Mouse (Mus musculus): ENCODE measurements around the gene Topors. TPM values are rescaled to one million over a fixed set of nuclear protein-coding genes. Genes with fewer than 3 reads are reported as not detected.
"Not testable (repeated sequence)": the region's sequence is repeated elsewhere in the genome, so short reads cannot be mapped to it uniquely, and the experiment has no call there.

Topors gene
- polyA plus RNA-seq (2012; rRNA removed) = 13.8 and 17.5 TPM in 2 replicates

DNA sequence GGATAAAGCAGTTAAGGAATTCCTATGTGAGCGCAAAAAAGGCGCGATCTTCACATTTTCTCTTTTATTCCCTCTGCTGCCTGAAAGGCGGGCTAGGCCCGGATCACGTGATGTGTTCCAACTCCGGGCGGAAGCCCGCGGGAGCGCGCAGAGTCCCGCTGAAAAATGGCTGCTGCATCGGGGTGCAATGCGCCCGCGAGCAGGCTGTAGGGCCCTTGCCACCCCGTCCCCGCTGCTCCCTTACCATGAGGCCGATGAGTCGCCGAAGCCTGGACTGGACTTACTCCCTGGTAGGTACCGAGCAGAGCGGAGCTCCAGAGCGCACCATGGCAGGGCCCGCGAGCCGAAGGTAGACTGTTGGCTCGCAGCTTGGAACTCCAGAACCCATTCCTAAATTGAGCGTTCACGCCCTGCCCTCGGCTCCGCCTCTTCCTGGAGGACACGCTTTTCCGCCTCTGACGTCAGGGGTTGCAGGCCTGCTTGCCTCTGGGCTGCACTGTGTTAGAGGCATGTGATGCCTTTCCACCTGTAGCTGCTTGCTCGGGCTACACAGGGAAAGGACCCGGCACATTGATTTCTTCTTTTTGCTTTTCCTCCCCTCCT, at the start of gene Topors, which contains the start of gene Smim27:
Gene Topors, minus strand, starts transcription at position 421 of the 603 bp plus-strand sequence.
Gene Smim27, plus strand, starts transcription at position 150 of the 603 bp plus-strand sequence.
- DNase-seq (ENCODE audit: low spot score) = peak; percentile 94

DNA sequence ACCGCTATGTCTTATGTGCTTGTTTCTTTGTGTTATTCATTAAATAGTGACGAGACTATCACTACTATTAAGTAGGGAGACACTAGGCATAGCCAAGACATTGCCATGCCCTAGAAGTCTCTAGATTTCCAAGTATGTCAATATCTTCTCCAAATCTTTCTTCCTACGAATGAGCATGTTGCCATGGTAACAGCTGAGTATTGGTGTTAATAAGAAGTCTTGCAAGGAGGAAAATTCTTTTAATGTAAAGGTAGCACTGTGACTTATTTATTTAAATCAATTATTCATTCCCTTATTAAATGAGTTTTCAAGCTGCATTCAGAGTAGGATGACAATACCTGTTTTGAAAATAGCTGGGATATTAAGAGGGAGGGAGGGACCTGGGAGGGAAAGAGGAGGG, 47.8 kb upstream of the Topors start:
- no peak for DNase-seq (ENCODE audit: low spot score)

DNA sequence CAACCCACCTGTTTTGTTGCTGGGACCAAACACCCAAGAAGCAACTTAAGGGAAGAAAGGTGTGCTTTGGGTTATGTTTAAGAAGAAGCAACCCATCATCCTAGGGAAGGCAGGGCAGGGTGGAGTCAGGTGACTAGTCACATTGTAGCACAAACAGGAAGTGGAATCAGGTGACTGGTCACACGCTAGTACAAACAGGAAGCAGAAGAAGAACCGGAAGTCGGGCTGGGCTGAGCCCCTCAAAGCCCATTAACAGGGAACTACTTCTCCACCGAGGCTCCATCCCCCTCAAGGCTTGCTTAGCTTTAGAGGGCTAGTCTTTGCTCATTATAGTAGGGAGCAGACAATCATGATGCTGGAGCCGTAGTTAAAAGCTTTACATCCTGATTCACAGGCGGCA, 43.4 kb upstream of the Topors start:
- DNase-seq (ENCODE audit: low spot score) = no peak

DNA sequence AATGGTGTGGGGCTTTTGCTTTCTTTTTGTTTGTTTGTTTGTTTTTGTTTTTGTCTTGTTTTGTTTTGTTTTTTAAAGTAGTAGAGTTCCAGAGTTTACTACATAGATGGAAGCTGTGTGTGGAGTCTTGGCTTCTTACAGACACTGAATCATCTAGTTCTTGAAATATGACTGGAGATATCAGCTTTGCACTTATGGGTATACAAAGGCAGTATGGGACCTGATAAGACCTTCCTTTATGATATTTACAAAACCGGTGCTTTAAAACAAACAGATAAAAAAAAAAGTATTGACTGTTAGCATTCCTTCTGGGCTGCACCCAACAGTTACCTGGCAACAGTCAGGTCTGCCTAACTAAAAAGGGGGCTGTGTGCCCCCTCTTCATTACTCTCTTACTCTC, 42.6 kb upstream of the Topors start:
- DNase-seq (ENCODE audit: low spot score) = no peak

DNA sequence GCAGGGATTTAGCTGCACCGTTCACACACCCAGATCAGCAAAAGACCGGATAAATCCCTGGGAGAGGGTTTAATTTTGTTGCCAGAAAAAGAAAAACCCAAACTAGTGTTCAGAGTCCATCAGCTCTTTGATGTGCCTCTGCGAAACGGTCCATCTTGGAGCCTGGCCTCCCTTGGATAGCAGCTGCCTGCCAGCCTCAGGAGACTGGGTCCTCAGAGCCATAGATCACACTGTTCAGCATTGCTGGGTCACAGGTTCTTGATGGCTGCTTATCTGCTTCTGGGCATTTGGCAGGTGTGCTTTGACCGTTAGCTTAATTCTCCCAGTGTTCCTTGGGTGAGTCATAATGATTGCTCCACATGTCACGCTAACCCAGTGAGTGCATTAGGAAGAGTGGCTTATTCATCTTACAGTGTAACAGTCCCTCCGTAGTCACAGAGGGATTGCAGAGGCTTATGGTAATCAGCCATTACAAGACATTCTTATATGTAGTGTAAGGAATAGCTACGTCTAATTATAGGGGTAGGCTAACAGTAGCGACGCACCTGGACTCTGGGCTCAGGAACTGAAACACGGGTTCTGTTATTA, 41.2 kb upstream of the Topors start:
- DNase-seq (ENCODE audit: low spot score) = no peak

DNA sequence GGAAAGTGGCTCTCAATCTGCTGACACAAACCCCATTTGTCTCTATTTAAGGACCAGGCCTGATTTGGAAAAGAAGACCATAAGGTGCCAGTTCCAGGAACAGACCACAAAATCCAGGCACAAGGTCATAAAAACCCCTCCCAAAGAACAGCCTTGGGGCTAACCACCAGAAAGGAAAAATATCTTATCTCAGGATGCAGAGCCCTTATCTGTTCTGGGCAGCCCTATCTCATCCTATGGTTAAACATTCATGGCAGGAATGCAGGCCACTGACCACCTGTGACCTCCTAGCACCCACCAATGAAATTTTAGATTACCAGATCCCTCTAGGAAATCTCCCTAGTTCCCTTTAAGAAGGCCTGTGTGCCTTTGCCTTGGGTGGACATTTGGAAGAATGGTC, 40.0 kb upstream of the Topors start:
- DNase-seq (ENCODE audit: low spot score) = no peak

DNA sequence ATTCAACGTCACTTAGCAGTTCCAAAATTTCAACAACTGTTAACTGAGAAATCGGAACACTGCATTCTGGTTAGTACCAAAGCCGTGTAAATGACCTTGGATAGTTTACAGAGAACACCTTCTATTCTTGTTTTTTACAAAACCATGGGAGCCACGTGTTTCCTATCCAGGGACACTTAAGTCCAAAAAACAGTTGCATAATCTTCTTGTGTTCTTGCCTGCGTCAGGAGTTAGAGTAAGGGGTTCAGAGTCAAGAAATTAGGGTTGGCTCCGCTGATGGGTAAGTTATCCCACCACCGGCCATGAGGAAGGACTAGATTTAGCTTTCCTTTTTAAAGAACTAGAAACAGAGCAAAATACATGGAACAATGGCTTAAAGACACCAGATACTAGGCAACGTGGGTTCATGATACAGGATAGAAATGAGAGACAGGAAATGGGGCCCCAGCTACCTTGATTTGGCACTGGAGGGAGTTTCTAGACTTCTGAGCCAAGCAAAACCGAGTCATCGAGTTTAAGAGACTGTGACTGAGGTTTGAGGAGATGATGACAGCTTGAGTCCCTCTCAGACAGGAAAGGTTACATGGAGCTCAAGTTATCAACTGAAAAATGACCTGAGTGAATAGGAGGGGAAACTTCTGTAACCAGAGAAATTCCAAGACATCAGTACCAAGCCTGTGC, 32.9 kb upstream of the Topors start:
- DNase-seq (ENCODE audit: low spot score) = no peak

DNA sequence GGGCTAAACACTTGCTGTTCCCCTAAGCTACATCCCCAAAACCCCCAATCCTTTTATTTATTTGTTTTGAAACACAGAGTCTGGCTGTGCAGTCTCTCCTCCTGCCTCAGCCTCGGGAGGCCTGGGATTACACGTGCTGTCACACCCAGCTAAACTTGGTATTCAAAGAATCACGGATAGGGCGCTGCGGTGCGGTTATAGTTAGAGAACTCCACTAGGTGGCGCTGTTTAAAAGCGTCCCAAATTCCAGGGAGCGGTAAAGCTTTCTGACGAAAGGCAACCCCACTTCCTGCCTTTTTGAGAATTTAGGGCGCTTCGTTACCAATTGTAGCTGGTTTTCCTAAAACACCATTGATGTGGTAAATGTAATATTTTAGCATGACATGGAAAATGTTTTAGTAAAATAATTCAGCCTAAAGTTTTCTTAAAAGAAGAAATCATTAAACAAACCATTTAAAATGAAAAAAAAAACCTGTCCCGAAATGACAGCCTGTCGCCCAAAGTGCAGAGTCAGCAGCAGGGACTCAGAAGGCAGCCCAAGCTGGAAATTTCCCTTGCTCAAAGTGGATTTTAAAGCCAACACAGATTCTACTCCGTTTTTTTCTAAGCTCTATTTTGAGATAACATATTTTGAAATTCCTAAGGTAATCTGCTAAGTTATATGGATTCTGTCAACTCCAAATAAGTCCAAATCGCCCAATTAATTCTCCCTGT, 31.6 kb upstream of the Topors start:
- peak; percentile 42 for DNase-seq (ENCODE audit: low spot score)

DNA sequence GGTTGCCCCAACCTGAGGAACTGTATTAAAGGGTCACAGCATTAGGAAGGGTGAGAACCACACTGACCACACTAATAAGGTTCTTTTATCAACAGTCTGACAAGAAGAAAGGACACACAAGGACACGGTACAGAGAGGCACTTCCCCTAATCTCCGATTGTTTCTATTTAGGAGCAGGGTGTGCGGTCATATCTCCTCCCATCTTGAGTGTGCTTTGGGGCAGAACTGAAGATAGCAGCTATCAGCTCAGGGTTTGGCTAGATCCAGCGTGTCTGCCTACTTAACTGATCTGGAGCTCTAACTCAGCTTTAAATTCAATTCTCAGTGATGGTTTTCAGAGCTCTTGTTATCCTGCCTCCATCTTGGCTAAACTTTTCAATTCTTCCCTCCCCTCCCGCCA, 29.5 kb upstream of the Topors start:
- no peak for DNase-seq (ENCODE audit: low spot score)

DNA sequence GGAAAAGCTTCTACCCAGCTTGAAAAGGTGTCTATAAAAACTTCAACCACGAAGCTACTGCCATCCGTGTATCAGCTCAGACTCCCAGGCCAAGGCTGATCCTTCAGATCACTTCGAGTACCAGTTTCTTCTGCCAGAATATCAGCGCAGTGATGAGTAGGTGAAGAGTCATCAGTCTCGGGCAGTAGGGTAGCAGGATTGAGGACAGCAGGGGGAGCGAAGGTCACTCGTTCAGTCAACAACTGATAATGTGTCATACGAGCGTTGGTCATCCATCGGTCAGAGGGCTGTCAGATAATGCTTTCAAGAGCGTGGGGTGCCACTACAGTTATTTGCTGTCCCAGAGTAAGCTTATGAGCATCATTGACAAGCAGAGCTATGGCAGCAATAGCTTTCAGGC, 21.9 kb upstream of the Topors start:
- not testable (repeated sequence) for DNase-seq (ENCODE audit: low spot score)

DNA sequence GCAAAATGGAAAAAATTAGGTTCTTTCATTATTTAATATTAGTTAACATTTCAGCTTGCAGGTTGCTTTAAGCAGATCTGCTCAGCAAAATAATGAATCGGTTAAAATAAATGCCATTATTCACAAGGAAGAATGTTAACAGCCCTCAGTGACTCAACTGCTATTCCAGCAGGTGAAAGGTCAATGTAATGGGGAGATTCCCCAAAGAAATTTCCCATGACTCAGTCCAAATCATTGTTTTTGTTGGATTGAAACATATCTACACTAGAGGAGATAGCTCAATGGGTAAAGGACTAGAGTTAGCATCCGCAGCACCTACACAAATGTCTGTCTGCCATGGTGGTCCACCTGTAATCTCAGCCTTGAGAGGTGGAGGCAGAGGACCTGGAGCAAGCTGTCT, 19.4 kb upstream of the Topors start:
- DNase-seq (ENCODE audit: low spot score) = no peak

DNA sequence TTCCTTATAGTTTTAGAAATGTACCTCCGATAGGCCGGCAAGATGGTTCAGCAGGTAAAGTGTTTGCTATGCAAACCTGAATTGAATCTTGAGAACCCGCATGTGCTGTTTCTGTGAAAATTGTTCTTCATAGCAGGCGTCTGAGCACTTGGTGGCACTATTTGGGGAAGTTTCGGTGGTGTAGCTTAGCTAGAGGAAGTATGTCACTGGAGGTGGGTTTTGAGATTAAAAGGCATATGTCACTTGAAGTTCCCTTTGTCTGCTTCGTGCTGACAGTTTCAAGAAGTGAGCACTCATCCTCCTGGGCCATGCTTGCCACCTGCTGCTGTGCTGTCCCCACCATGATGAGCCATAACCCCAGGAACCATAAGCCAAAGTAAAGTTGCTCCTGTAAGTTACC, 17.8 kb upstream of the Topors start:
- no peak for DNase-seq (ENCODE audit: low spot score)

DNA sequence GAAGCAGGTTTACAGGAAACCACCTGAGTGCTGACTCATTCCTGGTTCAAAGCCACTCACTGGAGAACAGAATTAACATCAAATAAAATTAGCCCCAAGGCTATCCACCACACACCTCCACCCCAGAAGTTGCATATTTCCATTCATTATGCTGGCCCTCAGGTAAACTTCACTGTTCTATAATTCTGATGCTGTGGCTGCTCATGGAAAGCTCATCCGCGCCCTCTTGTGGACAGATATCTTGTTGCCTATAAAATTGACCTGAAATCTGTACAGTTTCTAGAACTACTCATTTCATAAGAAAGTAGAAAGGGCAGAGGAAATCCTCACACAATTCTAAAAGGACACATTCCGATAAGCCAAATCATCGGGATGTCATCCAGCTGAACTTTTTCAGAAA, 15.9 kb upstream of the Topors start:
- DNase-seq (ENCODE audit: low spot score) = no peak

DNA sequence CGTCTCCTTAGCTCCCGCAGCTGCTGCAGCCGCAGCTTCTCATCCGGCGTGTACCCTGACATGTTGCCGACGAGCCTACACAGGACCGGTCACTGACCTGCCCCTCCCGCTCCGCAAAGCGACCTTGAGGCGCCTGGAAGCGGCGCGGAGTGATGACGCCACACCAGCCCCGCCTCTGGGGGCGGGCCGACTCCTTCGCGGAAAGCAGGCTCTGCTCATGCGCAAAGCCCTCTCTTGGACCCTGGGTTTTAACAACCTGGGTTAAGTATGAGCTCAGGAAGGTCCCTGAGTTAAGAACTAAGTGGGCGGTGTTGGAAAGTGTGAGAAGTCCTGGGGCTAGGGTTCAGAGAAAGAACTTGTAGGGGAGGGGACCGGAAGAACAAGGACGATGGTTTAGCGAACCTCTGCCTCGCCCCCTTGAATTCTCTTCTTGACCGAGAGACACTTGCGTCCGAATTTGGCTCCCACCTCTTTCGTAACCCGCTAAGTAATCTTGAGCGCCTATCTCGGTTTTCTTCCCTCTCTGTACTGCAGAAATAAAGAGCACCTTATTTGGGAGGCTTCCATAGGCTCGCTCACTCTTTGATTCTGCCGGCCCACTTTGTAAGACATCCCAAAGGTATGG, 9.7 kb upstream of the Topors start, which contains the start of gene Ndufb6:
Gene Ndufb6, minus strand, starts transcription at position 146 of the 625 bp plus-strand sequence.
- peak; percentile 96 for DNase-seq (ENCODE audit: low spot score)

DNA sequence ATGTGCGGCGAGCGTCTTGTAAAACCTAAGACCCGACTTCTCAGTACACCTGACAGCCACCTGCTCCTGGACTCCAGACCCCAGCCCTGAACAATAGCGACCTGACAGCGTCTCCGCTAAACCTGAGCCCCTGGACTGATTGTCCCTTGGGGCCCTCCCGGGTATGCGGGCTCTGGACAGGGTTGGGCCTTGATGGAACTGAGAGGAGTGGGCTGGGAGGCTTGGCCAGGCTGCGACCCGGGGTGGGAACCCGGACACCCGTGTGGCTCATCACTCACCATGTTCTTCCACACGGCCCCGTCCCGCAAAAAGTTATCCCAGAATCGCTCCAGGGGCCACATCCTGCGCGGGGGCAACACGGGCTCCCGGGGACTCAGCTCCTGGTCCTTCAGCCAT, 9.2 kb upstream of the Topors start:
- DNase-seq (ENCODE audit: low spot score) = no peak

DNA sequence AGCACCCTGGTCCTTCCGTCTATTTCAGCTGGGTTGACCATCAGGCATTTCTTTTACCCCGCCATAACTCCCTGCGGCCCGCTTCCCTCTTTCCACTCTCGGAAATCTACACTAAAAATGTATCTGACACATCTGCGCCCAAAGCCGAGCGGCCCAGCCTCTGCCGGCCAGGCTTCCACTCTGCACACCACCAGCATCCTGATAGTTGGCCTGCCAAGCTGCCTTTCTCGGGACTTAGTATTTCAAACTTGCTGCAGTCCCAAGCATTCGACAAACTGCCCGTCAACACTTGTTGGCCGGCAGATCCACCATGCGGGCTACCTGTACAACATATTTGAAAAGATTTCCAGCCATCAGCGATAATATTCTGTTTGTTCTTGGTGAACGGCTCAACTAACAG, 815 bp downstream of the Topors start:
- DNase-seq (ENCODE audit: low spot score) = no peak

DNA sequence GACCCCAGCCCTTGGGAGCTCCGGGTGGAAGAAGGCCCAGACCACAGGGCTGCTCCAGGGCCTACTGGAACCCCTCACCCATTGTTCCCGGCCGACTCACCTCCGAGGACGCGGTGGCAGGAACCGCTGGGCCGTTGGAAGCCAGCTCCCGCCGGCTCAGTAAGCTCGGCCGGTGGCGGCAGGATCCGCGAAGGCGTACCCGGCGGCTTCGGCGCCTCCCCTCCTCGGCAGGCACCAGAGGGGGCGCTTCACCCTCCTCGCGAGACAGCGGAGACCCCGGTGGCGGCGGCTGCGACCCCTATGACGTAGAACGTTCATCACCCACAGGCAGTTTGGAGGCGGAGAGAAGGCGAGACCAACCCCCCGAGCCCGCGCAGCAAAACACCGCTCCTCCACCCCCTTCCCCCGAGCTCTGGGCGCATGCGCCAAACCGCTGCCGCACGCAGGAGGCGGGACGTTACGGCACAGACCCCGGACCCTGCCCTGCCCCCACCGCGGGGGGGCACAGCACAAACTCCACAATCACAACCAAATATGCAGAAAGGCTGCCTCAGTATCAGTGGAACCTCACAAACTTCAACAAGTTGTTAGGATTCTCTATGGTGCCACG, 1.3 kb downstream of the Topors start:
- DNase-seq (ENCODE audit: low spot score) = peak; percentile 90

DNA sequence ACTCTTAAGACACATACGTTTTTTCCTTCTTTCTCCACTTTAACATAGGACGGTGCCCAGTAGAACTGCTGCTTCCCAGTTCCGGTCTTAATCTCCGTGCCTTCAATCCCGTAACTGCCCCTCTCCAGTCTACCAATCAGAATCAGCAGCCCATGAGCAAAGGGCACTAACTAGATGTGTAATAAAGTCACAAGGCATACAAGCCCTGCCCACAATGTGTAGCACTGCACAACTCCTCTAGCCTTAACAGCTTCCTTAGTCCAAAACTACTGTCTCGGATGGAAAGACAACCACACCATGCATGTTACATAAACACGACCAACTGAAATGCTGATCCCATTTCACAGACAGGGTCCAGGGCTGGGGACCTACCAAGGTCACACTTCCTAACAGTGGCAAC, 2.0 kb downstream of the Topors start:
- no peak for DNase-seq (ENCODE audit: low spot score)

DNA sequence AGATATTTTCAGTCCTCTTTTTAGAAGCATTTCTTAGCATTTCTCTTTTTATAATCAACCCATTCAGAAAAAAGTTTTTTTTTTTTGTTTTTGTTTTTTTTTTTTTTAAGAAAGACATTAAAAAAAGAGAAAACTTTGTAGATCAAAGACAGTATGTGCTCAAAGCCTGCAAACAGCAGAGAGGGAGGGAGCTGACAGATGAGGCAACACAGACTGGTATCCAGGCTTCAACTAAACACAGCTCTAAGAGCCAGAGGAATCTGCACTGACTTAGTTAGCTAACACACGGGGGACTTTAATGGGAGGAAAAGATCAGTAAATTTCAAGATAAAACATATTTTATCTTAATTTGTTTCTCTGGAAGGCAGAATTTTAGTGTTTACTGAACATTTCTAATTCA, 5.3 kb downstream of the Topors start:
- DNase-seq (ENCODE audit: low spot score) = no peak

DNA sequence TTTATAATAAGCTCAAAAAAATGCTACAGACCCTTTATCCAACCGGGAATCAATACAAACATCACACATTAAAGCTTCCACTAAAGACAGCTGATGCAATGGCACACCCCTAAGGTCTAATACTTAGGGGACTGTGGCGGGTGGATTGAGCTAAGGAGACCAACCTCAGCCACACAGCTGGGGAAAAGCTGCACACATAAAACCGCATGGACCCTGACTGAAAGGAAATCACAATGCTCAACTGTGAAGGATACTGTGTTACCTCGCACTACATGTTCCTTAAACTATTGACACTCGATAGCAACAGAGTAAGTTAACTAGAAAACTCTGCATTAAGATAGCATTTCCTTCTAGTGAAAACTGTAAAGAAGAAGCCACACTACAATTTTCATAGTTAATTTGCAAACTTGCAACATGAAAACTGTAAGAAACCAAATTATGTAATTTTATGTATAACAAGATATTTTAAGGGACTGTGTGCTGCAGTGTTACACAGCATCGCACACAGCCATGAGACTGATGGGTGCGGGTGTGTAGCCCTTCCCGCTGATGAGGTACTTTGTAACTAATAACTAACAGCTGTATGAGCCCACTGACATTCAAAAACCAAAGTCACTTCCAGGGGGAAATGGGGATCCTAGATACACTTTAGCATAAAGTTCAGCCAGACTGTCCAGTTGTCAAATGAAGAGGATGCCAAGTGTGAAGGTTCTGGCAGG, 15.1 kb downstream of the Topors start:
- DNase-seq (ENCODE audit: low spot score) = no peak

DNA sequence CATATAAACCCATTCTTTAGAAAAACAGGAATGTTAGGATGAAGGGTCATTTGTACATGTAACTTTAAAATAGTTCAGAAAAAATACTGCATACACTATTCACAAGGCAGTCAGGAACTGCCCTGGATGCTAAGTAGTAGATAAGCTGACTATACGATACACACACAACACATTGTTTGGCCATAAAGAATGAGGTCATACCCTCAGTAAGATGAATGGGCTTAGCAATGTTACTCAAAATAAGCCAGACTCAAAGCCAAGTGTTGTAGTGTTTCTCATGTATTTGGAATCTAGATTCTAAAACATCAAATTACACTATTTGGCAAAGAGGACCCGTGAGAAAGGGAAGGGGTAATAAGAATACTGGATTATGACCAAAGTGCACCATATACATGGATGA, 15.9 kb downstream of the Topors start:
- no peak for DNase-seq (ENCODE audit: low spot score)

Measured in urinary bladder, adult 2 months (tissue).